Mouse (Mus musculus): ENCODE measurements at regions not wholly inside any gene's neighbourhood (a gene's known extent, or its start where the extent isn't known, plus 50 kb on each side); places are given as distances from the start of the nearest gene placed in this dataset.

DNA sequence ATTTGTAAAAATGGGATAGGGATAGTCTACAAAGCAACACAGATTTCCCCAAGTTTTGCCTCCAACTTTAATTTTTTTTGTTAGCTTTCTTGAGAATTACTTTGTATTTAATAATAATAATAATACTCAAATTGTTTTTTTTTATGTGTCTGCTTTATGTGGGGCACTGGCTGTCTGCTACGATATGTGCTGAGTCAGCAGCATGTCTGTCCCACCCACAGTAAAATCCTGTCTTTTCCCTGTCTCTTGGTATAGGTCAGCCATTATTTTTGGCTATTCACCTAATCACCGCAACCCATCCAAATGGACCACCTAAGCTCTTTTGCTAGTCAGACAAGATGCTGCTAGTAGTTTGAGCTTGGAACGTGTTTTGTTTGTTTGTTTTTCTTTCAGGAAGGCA is 473.0 kb downstream of the Hs3st4 start:
- Histone ChIP-seq H3K4me3 (replicated peaks; ENCODE audit: low read length) (no peak overlapping the region), H3K27me3 (ENCODE audit: control insufficient read depth, insufficient read depth, low read length) (no peaks in the 10 kb centered on the region), H3K4me1 (ENCODE audit: control insufficient read depth, insufficient read depth, low read length) (no peaks in the 10 kb centered on the region), H3K36me3 (ENCODE audit: control insufficient read depth, insufficient read depth, low read length) (no peaks in the 10 kb centered on the region), H3K9me3 (ENCODE audit: control insufficient read depth, low read length) (no peaks in the 10 kb centered on the region), H3K4me2 (replicated peaks; ENCODE audit: low read depth, low read length, severe bottlenecking) (no peak overlapping the region), H3K27ac (replicated peaks; ENCODE audit: low read depth, low read length) (no peak overlapping the region), H3K9ac (ENCODE audit: low read depth, low read length, severe bottlenecking) (no peak overlapping the region)
- TF ChIP-seq POLR2A (IDR thresholded peaks at IDR 0.05; ENCODE audit: borderline replicate concordance, extremely low read depth, insufficient read depth, insufficient read length) = no peak
- DNase-seq (ENCODE audit: low spot score) (no peak), ATAC-seq (ENCODE audit: low FRiP score, low read depth) (no peak)
- WGBS = 83% methylated on average over 3 of the region's 3 CpGs

GRCm38 (mm10) chr7:124487326-124487725 is 504.7 kb downstream of the Hs3st4 start:
- 76% methylated on average over 1 of the region's 1 CpGs for WGBS

DNA sequence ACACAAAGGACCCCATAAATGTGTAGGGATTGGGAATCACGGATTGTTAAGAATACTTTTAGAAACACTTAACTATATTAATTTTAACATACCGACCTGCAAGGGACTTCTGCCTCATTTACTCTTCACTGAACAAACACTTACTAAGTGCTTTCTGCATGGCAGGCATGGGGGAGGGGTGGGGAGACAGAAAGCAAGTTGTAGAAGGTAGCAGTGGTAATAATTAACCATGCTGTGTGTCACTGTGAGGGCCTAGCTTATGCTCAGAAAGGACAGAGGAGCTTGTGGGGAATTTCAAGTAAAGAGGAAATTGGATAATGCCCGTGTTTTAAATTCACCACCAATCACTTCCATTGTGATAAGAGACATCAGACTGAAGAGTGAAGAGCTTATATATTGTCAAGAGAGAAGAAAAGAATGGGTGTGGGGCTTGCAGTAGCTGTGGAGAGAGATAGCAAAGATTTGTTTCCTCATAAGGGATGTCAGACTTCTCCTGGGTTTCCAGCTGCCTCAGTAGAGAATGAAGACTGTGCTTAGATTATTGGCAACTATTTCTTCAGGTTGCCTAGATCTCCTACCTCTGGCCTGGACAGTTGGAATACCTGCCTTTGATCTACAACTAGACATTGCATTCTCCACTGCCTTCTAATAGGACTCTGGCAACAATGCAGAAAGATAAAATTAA is 508.6 kb downstream of the Hs3st4 start:
- no peak overlapping the region for H3K9ac ChIP-seq (ENCODE audit: low read depth, low read length, severe bottlenecking)
- H3K4me2 ChIP-seq (replicated peaks; ENCODE audit: low read depth, low read length, severe bottlenecking) = no peak overlapping the region
- WGBS = 70% methylated on average over 3 of the region's 3 CpGs
- no peak overlapping the region for H3K4me3 ChIP-seq (replicated peaks; ENCODE audit: low read length)
- TF ChIP-seq POLR2A (IDR thresholded peaks at IDR 0.05; ENCODE audit: borderline replicate concordance, extremely low read depth, insufficient read depth, insufficient read length) = no peak
- H3K4me1 ChIP-seq (ENCODE audit: control insufficient read depth, insufficient read depth, low read length) = no peaks in the 10 kb centered on the region
- ATAC-seq (ENCODE audit: low FRiP score, low read depth) = no peak
- no peak overlapping the region for H3K27ac ChIP-seq (replicated peaks; ENCODE audit: low read depth, low read length)
- no peaks in the 10 kb centered on the region for H3K36me3 ChIP-seq (ENCODE audit: control insufficient read depth, insufficient read depth, low read length)
- DNase-seq (ENCODE audit: low spot score) = no peak
- H3K27me3 ChIP-seq (ENCODE audit: control insufficient read depth, insufficient read depth, low read length) = no peaks in the 10 kb centered on the region
- no peaks in the 10 kb centered on the region for H3K9me3 ChIP-seq (ENCODE audit: control insufficient read depth, low read length)

More at GRCm38 (mm10) chr7:124487326-124487725, 504.7 kb downstream of the Hs3st4 start:
- Histone ChIP-seq H3K27ac (replicated peaks; ENCODE audit: low read depth, low read length) (no peak overlapping the region), H3K9ac (ENCODE audit: low read depth, low read length, severe bottlenecking) (no peak overlapping the region), H3K4me3 (replicated peaks; ENCODE audit: low read length) (no peak overlapping the region), H3K4me1 (ENCODE audit: control insufficient read depth, insufficient read depth, low read length) (no peaks in the 10 kb centered on the region), H3K27me3 (ENCODE audit: control insufficient read depth, insufficient read depth, low read length) (no peaks in the 10 kb centered on the region), H3K36me3 (ENCODE audit: control insufficient read depth, insufficient read depth, low read length) (no peaks in the 10 kb centered on the region), H3K4me2 (replicated peaks; ENCODE audit: low read depth, low read length, severe bottlenecking) (no peak overlapping the region), H3K9me3 (ENCODE audit: control insufficient read depth, low read length) (no peaks in the 10 kb centered on the region)
- TF ChIP-seq POLR2A (IDR thresholded peaks at IDR 0.05; ENCODE audit: borderline replicate concordance, extremely low read depth, insufficient read depth, insufficient read length) = no peak
- DNase-seq (ENCODE audit: low spot score) (no peak), ATAC-seq (ENCODE audit: low FRiP score, low read depth) (no peak)

DNA sequence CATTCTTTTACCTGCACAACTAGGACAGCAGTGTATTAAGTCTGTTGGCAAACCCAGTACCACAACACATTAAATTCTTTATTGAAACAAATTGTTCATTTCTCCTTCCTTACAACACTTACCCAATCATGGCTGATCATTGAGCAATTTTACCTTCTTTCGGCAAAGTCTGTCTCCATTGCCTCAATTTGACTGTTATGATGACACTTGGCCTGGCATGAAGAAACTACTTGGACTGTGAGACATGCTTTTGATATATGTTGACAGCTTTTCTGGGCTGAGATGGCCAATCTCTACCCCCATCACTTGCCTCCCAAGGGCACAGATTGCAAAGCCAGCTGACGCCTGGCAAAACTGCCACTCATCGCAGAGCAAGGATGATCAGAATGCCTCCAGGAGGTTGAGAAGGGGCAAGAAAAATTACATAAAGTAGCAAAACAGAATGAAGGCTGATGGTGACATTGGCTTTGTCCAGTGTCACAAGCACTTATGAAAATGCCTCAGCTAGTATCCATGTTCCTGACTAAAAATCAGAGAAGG is 509.3 kb downstream of the Hs3st4 start:
- Histone ChIP-seq H3K27ac (replicated peaks; ENCODE audit: low read depth, low read length) (no peak overlapping the region), H3K4me2 (replicated peaks; ENCODE audit: low read depth, low read length, severe bottlenecking) (no peak overlapping the region), H3K4me3 (replicated peaks; ENCODE audit: low read length) (no peak overlapping the region), H3K27me3 (ENCODE audit: control insufficient read depth, insufficient read depth, low read length) (no peaks in the 10 kb centered on the region), H3K9ac (ENCODE audit: low read depth, low read length, severe bottlenecking) (no peak overlapping the region), H3K9me3 (ENCODE audit: control insufficient read depth, low read length) (no peaks in the 10 kb centered on the region), H3K4me1 (ENCODE audit: control insufficient read depth, insufficient read depth, low read length) (no peaks in the 10 kb centered on the region), H3K36me3 (ENCODE audit: control insufficient read depth, insufficient read depth, low read length) (no peaks in the 10 kb centered on the region)
- ATAC-seq (ENCODE audit: low FRiP score, low read depth) = no peak
- 96% methylated on average over 3 of the region's 3 CpGs for WGBS
- DNase-seq (ENCODE audit: low spot score) = no peak
- TF ChIP-seq POLR2A (IDR thresholded peaks at IDR 0.05; ENCODE audit: borderline replicate concordance, extremely low read depth, insufficient read depth, insufficient read length) = no peak

DNA sequence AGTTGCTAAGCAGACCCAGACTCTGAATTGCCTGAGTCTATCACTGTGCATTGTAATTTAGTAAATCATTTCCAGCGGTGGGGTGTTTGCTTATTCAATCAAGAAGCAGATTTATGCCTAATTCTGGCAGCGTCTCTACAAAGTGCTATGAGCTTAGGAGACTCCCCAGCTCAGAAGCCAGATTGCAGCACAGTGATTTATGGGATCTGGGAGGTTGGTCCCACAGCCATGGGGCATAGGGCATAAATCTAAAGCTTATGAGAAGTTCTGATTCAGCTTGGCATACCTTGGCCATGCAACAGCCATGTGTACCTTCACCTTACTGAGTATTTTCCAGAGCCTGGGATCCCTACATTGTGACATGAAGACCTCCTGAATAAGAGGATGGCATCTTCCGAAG is 518.0 kb downstream of the Hs3st4 start:
- Histone ChIP-seq H3K4me2 (replicated peaks; ENCODE audit: low read depth, low read length, severe bottlenecking) (no peak overlapping the region), H3K27me3 (ENCODE audit: control insufficient read depth, insufficient read depth, low read length) (no peaks in the 10 kb centered on the region), H3K9me3 (ENCODE audit: control insufficient read depth, low read length) (no peaks in the 10 kb centered on the region), H3K4me1 (ENCODE audit: control insufficient read depth, insufficient read depth, low read length) (no peaks in the 10 kb centered on the region), H3K9ac (ENCODE audit: low read depth, low read length, severe bottlenecking) (no peak overlapping the region), H3K36me3 (ENCODE audit: control insufficient read depth, insufficient read depth, low read length) (no peaks in the 10 kb centered on the region), H3K27ac (replicated peaks; ENCODE audit: low read depth, low read length) (no peak overlapping the region), H3K4me3 (replicated peaks; ENCODE audit: low read length) (no peak overlapping the region)
- TF ChIP-seq POLR2A (IDR thresholded peaks at IDR 0.05; ENCODE audit: borderline replicate concordance, extremely low read depth, insufficient read depth, insufficient read length) = no peak
- DNase-seq (ENCODE audit: low spot score) (no peak), ATAC-seq (ENCODE audit: low FRiP score, low read depth) (no peak)
- 64% methylated on average over 3 of the region's 3 CpGs for WGBS

Data from limb, embryonic 14.5 days (tissue).